Mouse (Mus musculus): ENCODE results near the gene Stx7.

DNA sequence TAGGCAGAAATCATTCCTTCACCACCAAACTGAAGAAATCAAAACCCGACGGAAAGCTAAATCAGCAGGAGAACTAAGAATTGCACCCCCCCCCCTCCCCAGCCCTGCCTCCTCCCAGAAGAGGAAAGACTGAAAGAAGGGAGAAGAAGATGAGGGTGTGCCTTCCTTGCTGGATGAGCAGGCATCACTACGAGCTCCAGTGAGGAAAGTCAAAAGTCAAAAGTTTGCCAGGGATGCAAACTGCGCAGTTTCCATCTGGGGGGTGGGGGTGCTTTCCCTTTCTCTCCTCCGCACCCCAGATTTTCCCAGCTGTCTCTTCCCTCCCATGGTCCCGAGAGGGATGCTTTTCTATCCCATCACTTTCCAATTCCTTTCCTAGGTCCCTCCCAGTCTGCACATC is 73.8 kb downstream of the Stx7 start:
- TF ChIP-seq POLR2A (IDR thresholded peaks at IDR 0.05; ENCODE audit: borderline replicate concordance, extremely low read depth, low read depth, low read length) (no peak), CTCF (IDR thresholded peaks at IDR 0.05; ENCODE audit: insufficient read depth, low read length) (no peak)
